Mouse (Mus musculus) liver, embryonic 14.5 days (tissue): ENCODE measurements at regions not wholly inside any gene's neighbourhood (a gene's known extent, or its start where the extent isn't known, plus 50 kb on each side); places are given as distances from the start of the nearest gene placed in this dataset.

Experiments used
- ATAC-seq: fragments of 200-750 bp; cut with Nextera tagmentation; 2 replicates; pipeline ENCODE4 v1.8.0; 2017; ENCODE audit warnings: moderate number of reproducible peaks, mild to moderate bottlenecking, moderate library complexity; ENCODE audit not compliant: insufficient read depth
- DNase-seq, 3 experiments: peaks; one replicate each; pipeline ENCODE4 v3.0.0-alpha.2; 2012 to 2013; ENCODE audit warnings: low read depth in 3 of 3, low spot score in 3 of 3
- H3K27ac ChIP-seq: fragments of 300-500 bp; sonication (generic); 2 replicates; pipeline ENCODE4 v1.5.1; 2014; ENCODE audit warnings: moderate library complexity, mild to moderate bottlenecking, control low read depth, inconsistent platforms
- H3K27me3 ChIP-seq: fragments of 300-500 bp; sonication (generic); 2 replicates; pipeline ENCODE4 v1.6.1; 2014; ENCODE audit warnings: mild to moderate bottlenecking, low read length, moderate library complexity; ENCODE audit not compliant: control insufficient read depth, insufficient read depth
- H3K36me3 ChIP-seq: fragments of 300-500 bp; sonication (generic); replicated peaks from 2 replicates; pipeline ENCODE4 v1.6.1; 2014; ENCODE audit warnings: low read depth; ENCODE audit not compliant: control insufficient read depth, insufficient read depth
- H3K4me1 ChIP-seq, 2 experiments: fragments of 200-500 bp in 1 of 2; fragments of 300-500 bp in 1 of 2; sonication (generic) in 1 of 2; replicated peaks; 2 replicates each; pipeline ENCODE4 v1.6.1; 2012 to 2014; ENCODE audit warnings: antibody characterized with exemption in 1 of 2, inconsistent platforms in 1 of 2, low read length in 1 of 2; ENCODE audit not compliant: control insufficient read depth in 2 of 2, insufficient read depth in 2 of 2
- H3K4me2 ChIP-seq: fragments of 300-500 bp; sonication (generic); 2 replicates; pipeline ENCODE4 v1.6.1; 2014; ENCODE audit warnings: low read depth, mild to moderate bottlenecking, control low read depth, moderate library complexity
- H3K4me3 ChIP-seq, 2 experiments: fragments of 200-500 bp in 1 of 2; fragments of 300-500 bp in 1 of 2; sonication (generic) in 1 of 2; 2 replicates each; pipeline ENCODE4 v1.5.1; 2012 to 2014; ENCODE audit warnings: low read depth in 2 of 2, low read length in 2 of 2, mild to moderate bottlenecking in 2 of 2, control low read depth in 1 of 2, inconsistent platforms in 1 of 2, moderate library complexity in 1 of 2; ENCODE audit not compliant: insufficient read depth in 1 of 2
- H3K9ac ChIP-seq: fragments of 300-500 bp; sonication (generic); replicated peaks from 2 replicates; pipeline ENCODE4 v1.6.1; 2014; ENCODE audit warnings: mild to moderate bottlenecking, control low read depth, moderate library complexity
- H3K9me3 ChIP-seq: fragments of 300-500 bp; sonication (generic); 2 replicates; pipeline ENCODE4 v1.6.1; 2016; ENCODE audit warnings: low read length, mixed read lengths; ENCODE audit not compliant: control insufficient read depth
- CTCF ChIP-seq: IDR thresholded peaks from 2 replicates; pipeline ENCODE4 v1.5.1; 2016; ENCODE audit warnings: antibody characterized with exemption, low read depth, control low read depth
- EP300 ChIP-seq: IDR thresholded peaks from 2 replicates; pipeline ENCODE4 v1.6.1; 2016; ENCODE audit warnings: antibody characterized with exemption, low read depth
- WGBS: fragments of 180-500 bp; shearing (Covaris S2); extraction: QIAGEN DNeasy Blood & Tissue Kit; methylation state at CpG from one replicate; pipeline ENCODE4 v1.1.7; 2014; ENCODE audit not compliant: insufficient replicate concordance; 5-methylcytosine and 5-hydroxymethylcytosine counted together

- H3K27me3 ChIP-seq, result no peaks in the 10 kb centered on the region; the same call in 1 of the 2 replicates
- WGBS, result 56% methylated on average over 9 of the region's 9 CpGs
- H3K4me2 ChIP-seq, result no peak overlapping the region
- no peak overlapping the region for H3K27ac ChIP-seq
- no peaks in the 10 kb centered on the region for H3K9me3 ChIP-seq
- no peak for DNase-seq
- H3K4me3 ChIP-seq, result no peak overlapping the region
- no peaks in the 10 kb centered on the region for H3K4me1 ChIP-seq
- no peaks in the 10 kb centered on the region for H3K36me3 ChIP-seq
- no peak overlapping the region for H3K9ac ChIP-seq
- TF ChIP-seq CTCF, result no peak
- no peak for ATAC-seq
Measured at GRCm38 (mm10) chr15:96114616-96115015, 172.7 kb upstream of the Arid2 start.

GRCm38 (mm10) chr15:96115196-96115595 lies 172.1 kb upstream of the Arid2 start:
- H3K9me3 ChIP-seq, result no peaks in the 10 kb centered on the region
- TF ChIP-seq EP300 (no peak), CTCF (no peak)
- H3K4me1 ChIP-seq, result no peaks in the 10 kb centered on the region
- DNase-seq, result no peak
- no peak for ATAC-seq
- H3K27me3 ChIP-seq, result no peaks in the 10 kb centered on the region; the same call in 1 of the 2 replicates
- WGBS, result 37% methylated on average over 10 of the region's 10 CpGs
- no peaks in the 10 kb centered on the region for H3K36me3 ChIP-seq
- H3K9ac ChIP-seq, result no peak overlapping the region
- no peak overlapping the region for H3K27ac ChIP-seq
- no peak overlapping the region for H3K4me3 ChIP-seq
- no peak overlapping the region for H3K4me2 ChIP-seq

GRCm38 (mm10) chr15:96119240-96119639 lies 168.1 kb upstream of the Arid2 start:
- ATAC-seq, result no peak
- 67% methylated on average over 7 of the region's 7 CpGs for WGBS
- H3K27me3 ChIP-seq, result no peaks in the 10 kb centered on the region; the same call in 1 of the 2 replicates

GRCm38 (mm10) chr15:96124397-96124796 lies 162.9 kb upstream of the Arid2 start:
- Histone ChIP-seq H3K9me3 (no peaks in the 10 kb centered on the region), H3K4me3 (no peak overlapping the region), H3K4me2 (no peak overlapping the region), H3K4me1 (no peaks in the 10 kb centered on the region), H3K27me3 (no peaks in the 10 kb centered on the region), H3K27ac (no peak overlapping the region), H3K9ac (no peak overlapping the region), H3K36me3 (no peaks in the 10 kb centered on the region)
- TF ChIP-seq EP300, result no peak
- no peak for TF ChIP-seq CTCF
- DNase-seq (no peak), ATAC-seq (no peak)
- WGBS, result 54% methylated on average over 6 of the region's 6 CpGs

More at GRCm38 (mm10) chr15:96119240-96119639, 168.1 kb upstream of the Arid2 start:
- Histone ChIP-seq H3K4me3 (no peak overlapping the region), H3K36me3 (no peaks in the 10 kb centered on the region), H3K27ac (no peak overlapping the region), H3K4me1 (no peaks in the 10 kb centered on the region), H3K9me3 (no peaks in the 10 kb centered on the region), H3K4me2 (no peak overlapping the region), H3K9ac (no peak overlapping the region)
- DNase-seq, result no peak
- TF ChIP-seq EP300 (no peak), CTCF (no peak)

GRCm38 (mm10) chr15:96129699-96130098 lies 157.6 kb upstream of the Arid2 start:
- no peak overlapping the region for H3K9ac ChIP-seq
- no peaks in the 10 kb centered on the region for H3K27me3 ChIP-seq
- WGBS, result 60% methylated on average over 4 of the region's 4 CpGs
- H3K4me3 ChIP-seq, result no peak overlapping the region
- no peaks in the 10 kb centered on the region for H3K9me3 ChIP-seq
- no peak for DNase-seq
- H3K4me1 ChIP-seq, result no peaks in the 10 kb centered on the region
- no peaks in the 10 kb centered on the region for H3K36me3 ChIP-seq
- H3K4me2 ChIP-seq, result no peak overlapping the region
- no peak overlapping the region for H3K27ac ChIP-seq
- no peak for ATAC-seq
- TF ChIP-seq CTCF, result no peak
- no peak for TF ChIP-seq EP300

- H3K27me3 ChIP-seq, result no peaks in the 10 kb centered on the region
- 57% methylated on average over 7 of the region's 8 CpGs for WGBS
- no peak overlapping the region for H3K4me3 ChIP-seq
- H3K36me3 ChIP-seq, result no peaks in the 10 kb centered on the region
- H3K9me3 ChIP-seq, result no peaks in the 10 kb centered on the region
- H3K27ac ChIP-seq, result no peak overlapping the region
- H3K4me2 ChIP-seq, result no peak overlapping the region
- ATAC-seq (no peak), DNase-seq (no peak)
- no peak overlapping the region for H3K9ac ChIP-seq
- H3K4me1 ChIP-seq, result no peaks in the 10 kb centered on the region
- TF ChIP-seq CTCF (no peak), EP300 (no peak)
Measured at GRCm38 (mm10) chr15:96130531-96130930, 156.8 kb upstream of the Arid2 start.
